ENCODE assay signal across 11 mouse cellular contexts in the genomic region with DNA sequence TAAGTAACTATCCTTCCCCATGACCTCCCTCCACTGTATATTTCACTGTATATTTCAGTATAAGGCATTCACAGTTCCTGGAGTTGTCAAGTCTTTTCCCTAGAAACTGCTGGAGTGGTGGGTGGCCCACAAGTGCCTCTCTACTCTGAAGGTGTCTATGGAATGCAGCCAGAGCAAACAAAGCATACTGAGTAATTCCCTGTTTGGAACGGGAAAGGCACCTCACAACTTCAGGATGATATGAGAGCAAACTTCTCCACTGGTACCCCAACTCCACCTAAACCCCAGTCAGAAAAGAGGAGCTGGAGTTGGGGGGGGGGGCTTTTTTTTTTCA. TPM values are rescaled to one million over a fixed set of nuclear protein-coding genes. Genes with fewer than 3 reads are reported as not detected.
DNase-seq lines count a peak whose midpoint lies in the region; ATAC-seq and TF ChIP-seq lines count a peak whose summit lies in the region.
"Had no signal": no experiment of that assay in that cellular context is flagged by ENCODE, and none has a peak within 500 bp of the region (broad histone marks: within the 10 kb centered on the region; RNA-seq: fewer than 3 reads in every experiment).

No protein-coding gene starts in this region.

- H3K27ac ChIP-seq in kidney, adult 2 months (ENCODE audit: insufficient read depth, low read depth, low read length) = no peak overlapping the region
- H3K27ac ChIP-seq in embryonic facial prominence, embryonic 14.5 days (replicated peaks; ENCODE audit: low read depth, low read length) = no peak overlapping the region
- H3K27ac ChIP-seq in lung, postnatal 0 days (ENCODE audit: low read length) = peak overlapping the region; percentile 73
- H3K27ac ChIP-seq in midbrain, postnatal 0 days (ENCODE audit: low read depth, low read length) = no peak overlapping the region
- H3K27ac ChIP-seq: hindbrain, embryonic 15.5 days; midbrain, embryonic 10.5 days; neural tube, embryonic 12.5 days had no signal

- no peak overlapping the region for H3K4me3 ChIP-seq in kidney, adult 2 months (ENCODE audit: insufficient read depth, low read depth, low read length)
- no peak overlapping the region for H3K4me3 ChIP-seq in embryonic facial prominence, embryonic 14.5 days (ENCODE audit: low read depth, low read length)
- H3K4me3 ChIP-seq in lung, postnatal 0 days (ENCODE audit: low read depth, low read length) = no peak overlapping the region
- no peak overlapping the region for H3K4me3 ChIP-seq in midbrain, postnatal 0 days (ENCODE audit: low read depth, low read length)
- H3K4me3 ChIP-seq: hindbrain, embryonic 15.5 days; midbrain, embryonic 10.5 days; neural tube, embryonic 12.5 days had no signal

- no peak overlapping the region for H3K4me2 ChIP-seq in embryonic facial prominence, embryonic 14.5 days (ENCODE audit: low read depth, low read length)
- H3K4me2 ChIP-seq in lung, postnatal 0 days (replicated peaks; ENCODE audit: low read depth, low read length) = peak overlapping the region; percentile 38
- no peak overlapping the region for H3K4me2 ChIP-seq in midbrain, postnatal 0 days (ENCODE audit: low read depth, low read length, poor library complexity, severe bottlenecking)
- H3K4me2 ChIP-seq: hindbrain, embryonic 15.5 days; neural tube, embryonic 12.5 days had no signal

- no peaks in the 10 kb centered on the region for H3K9me3 ChIP-seq in embryonic facial prominence, embryonic 14.5 days (ENCODE audit: control insufficient read depth, low read length)
- H3K9me3 ChIP-seq in lung, postnatal 0 days (ENCODE audit: low read length) = no peaks in the 10 kb centered on the region
- no peaks in the 10 kb centered on the region for H3K9me3 ChIP-seq in midbrain, postnatal 0 days (ENCODE audit: low read length)
- H3K9me3 ChIP-seq: hindbrain, embryonic 15.5 days; midbrain, embryonic 10.5 days; neural tube, embryonic 12.5 days had no signal

- ATAC-seq in embryonic facial prominence, embryonic 14.5 days (ENCODE audit: low read depth) = no peak
- peak; percentile 82 for ATAC-seq in lung, postnatal 0 days
- no peak for ATAC-seq in midbrain, postnatal 0 days (ENCODE audit: low FRiP score)

- DNase-seq in kidney, postnatal 10 days = peak; percentile 9
- DNase-seq in kidney, adult 2 months = no peak
- peak; percentile 81 for DNase-seq in brain, adult 2 months (ENCODE audit: low read depth, low spot score)
- peak; percentile 32 for DNase-seq in embryonic facial prominence, embryonic 14.5 days (ENCODE audit: low spot score)
- DNase-seq in lung, postnatal 0 days (ENCODE audit: low spot score) = peak; percentile 74
- DNase-seq in ovary, postnatal 36 days (ENCODE audit: low spot score) = no peak
- DNase-seq in midbrain, postnatal 0 days (ENCODE audit: low spot score) = no peak
- DNase-seq: adrenal gland, adult 2 months had no signal

- TF ChIP-seq EP300 in lung, postnatal 0 days (IDR thresholded peaks at IDR 0.05) = peak; percentile 69

- no peak for TF ChIP-seq CTCF in kidney, adult 2 months (conservative IDR thresholded peaks at IDR 0.05; ENCODE audit: insufficient read depth, insufficient read length, low read depth, low read length)
- TF ChIP-seq CTCF in lung, postnatal 0 days (IDR thresholded peaks at IDR 0.05) = no peak
- TF ChIP-seq CTCF in midbrain, postnatal 0 days (IDR thresholded peaks at IDR 0.05) = no peak

- no peak for TF ChIP-seq POLR2A in kidney, adult 2 months (IDR thresholded peaks at IDR 0.05; ENCODE audit: low read depth, low read length)

- no peaks in the 10 kb centered on the region for H3K27me3 ChIP-seq in kidney, adult 2 months (replicated peaks; ENCODE audit: control insufficient read depth, insufficient read depth, low read length)
- H3K27me3 ChIP-seq in embryonic facial prominence, embryonic 14.5 days (replicated peaks; ENCODE audit: control insufficient read depth, insufficient read depth, low read length) = no peaks in the 10 kb centered on the region
- H3K27me3 ChIP-seq in lung, postnatal 0 days (replicated peaks; ENCODE audit: insufficient read depth, low read length) = no peaks in the 10 kb centered on the region
- H3K27me3 ChIP-seq in midbrain, postnatal 0 days (ENCODE audit: insufficient read depth, low read length) = no peaks in the 10 kb centered on the region
- H3K27me3 ChIP-seq: hindbrain, embryonic 15.5 days; neural tube, embryonic 12.5 days had no signal

- H3K36me3 ChIP-seq in kidney, adult 2 months (ENCODE audit: control insufficient read depth, insufficient read depth, low read length) = no peaks in the 10 kb centered on the region
- H3K36me3 ChIP-seq in embryonic facial prominence, embryonic 14.5 days (ENCODE audit: control insufficient read depth, insufficient read depth, low read length) = no peaks in the 10 kb centered on the region
- no peaks in the 10 kb centered on the region for H3K36me3 ChIP-seq in lung, postnatal 0 days (ENCODE audit: insufficient read depth, low read length)
- no peaks in the 10 kb centered on the region for H3K36me3 ChIP-seq in midbrain, postnatal 0 days (ENCODE audit: insufficient read depth, low read length)
- H3K36me3 ChIP-seq: hindbrain, embryonic 15.5 days; midbrain, embryonic 10.5 days; neural tube, embryonic 12.5 days had no signal

- H3K4me1 ChIP-seq in kidney, adult 2 months (ENCODE audit: control insufficient read depth, insufficient read depth, low read length) = peaks cover 3% of the 10 kb centered on the region; the same call in 1 of the 2 replicates
- peaks cover 7% of the 10 kb centered on the region for H3K4me1 ChIP-seq in embryonic facial prominence, embryonic 14.5 days (ENCODE audit: control insufficient read depth, insufficient read depth, low read length)
- no peaks in the 10 kb centered on the region; the same call in 1 of the 2 replicates for H3K4me1 ChIP-seq in lung, postnatal 0 days (ENCODE audit: insufficient read depth, low read depth, low read length)
- H3K4me1 ChIP-seq in midbrain, postnatal 0 days (ENCODE audit: insufficient read depth, low read length) = 0 out of 2 replicates have a peak, but pooled peaks cover 3% of the 10 kb centered on the region

- H3K9ac ChIP-seq in embryonic facial prominence, embryonic 14.5 days (ENCODE audit: low read depth, low read length) = peak overlapping the region; percentile 14; the same call in 1 of the 2 replicates
- no peak overlapping the region for H3K9ac ChIP-seq in lung, postnatal 0 days (replicated peaks; ENCODE audit: low read depth)
- H3K9ac ChIP-seq in midbrain, postnatal 0 days (replicated peaks; ENCODE audit: low read length, poor library complexity, severe bottlenecking) = no peak overlapping the region
- H3K9ac ChIP-seq: hindbrain, embryonic 15.5 days; neural tube, embryonic 12.5 days had no signal

- WGBS in kidney, adult 2 months = 41% methylated on average over 1 of the region's 1 CpGs
- 29% methylated on average over 1 of the region's 1 CpGs for WGBS in embryonic facial prominence, embryonic 14.5 days
- WGBS in lung, postnatal 0 days = 17% methylated on average over 1 of the region's 1 CpGs
- 56% methylated on average over 1 of the region's 1 CpGs for WGBS in midbrain, postnatal 0 days

RNA-seq across cellular contexts. Expression of a gene that starts 25.5 kb away (rescaled TPM):
- polyA plus RNA-seq in kidney, adult 2 months (2012; rRNA removed) = 21.9 and 25.6 TPM in 2 replicates
- 38.0 and 52.7 TPM in 2 replicates for polyA plus RNA-seq in embryonic facial prominence, embryonic 14.5 days (2014; fragmentation: Nextera tagmentation; extraction: Ambion mirVana)
- polyA plus RNA-seq in lung, postnatal 0 days (2015; fragmentation: Nextera tagmentation; extraction: Ambion mirVana) = 40.6 and 41.7 TPM in 2 replicates
- 81.0 and 85.5 TPM in 2 replicates for total RNA-seq in midbrain, postnatal 0 days (2014; rRNA removed)
- 138 TPM in 2 replicates for polyA plus RNA-seq in midbrain, postnatal 0 days (2015; fragmentation: Nextera tagmentation; extraction: Ambion mirVana)

Comparison
In these comparisons a context has a peak if more than half of its experiments do, and no peak if none do; other contexts are left out.
1. DNase-seq: peak in kidney, postnatal 10 days (single experiment), brain, adult 2 months (single experiment), embryonic facial prominence, embryonic 14.5 days (single experiment) and lung, postnatal 0 days (single experiment); none in kidney, adult 2 months (single experiment), ovary, postnatal 36 days (single experiment) and midbrain, postnatal 0 days (single experiment).